Mouse (Mus musculus) MEL (cell line): ENCODE measurements around the gene Xntrpc.

ENCODE experiments used
- CTCF ChIP-seq, 3 experiments: IDR thresholded peaks in 2 of 3; conservative IDR thresholded peaks in 1 of 3; 2 replicates each; pipeline ENCODE4 v1.5.1; 2011 to 2012; ENCODE audit warnings: low read length in 3 of 3, low read depth in 2 of 3, mild to moderate bottlenecking in 2 of 3, improper control_type of control experiment in 1 of 3, inconsistent platforms in 1 of 3, mixed read lengths in 1 of 3, moderate library complexity in 1 of 3; ENCODE audit not compliant: control insufficient read depth in 1 of 3, insufficient read depth in 1 of 3, poor library complexity in 1 of 3, severe bottlenecking in 1 of 3
- POLR2AphosphoS2 ChIP-seq: IDR thresholded peaks from 2 replicates; pipeline ENCODE4 v1.6.1; 2011; ENCODE audit warnings: low read length, improper control_type of control experiment
- SIN3A ChIP-seq: IDR thresholded peaks from 2 replicates; pipeline ENCODE4 v1.6.1; 2012; ENCODE audit warnings: low read length, improper control_type of control experiment, inconsistent platforms
- TAL1 ChIP-seq: IDR thresholded peaks from 2 replicates; pipeline ENCODE4 v1.6.1; 2012; ENCODE audit warnings: mild to moderate bottlenecking, inconsistent platforms, low read length, moderate library complexity, mixed read lengths
- TCF12 ChIP-seq: IDR thresholded peaks from 2 replicates; pipeline ENCODE4 v1.6.1; 2014; ENCODE audit warnings: low read depth, mild to moderate bottlenecking, inconsistent platforms, low read length, improper control_type of control experiment, moderate library complexity
- ZC3H11A ChIP-seq: IDR thresholded peaks from 2 replicates; pipeline ENCODE4 v1.6.1; 2012; ENCODE audit warnings: low read depth, mild to moderate bottlenecking, inconsistent platforms, low read length, improper control_type of control experiment
- ZKSCAN1 ChIP-seq: IDR thresholded peaks from 2 replicates; pipeline ENCODE4 v1.6.1; 2012; ENCODE audit warnings: low read depth, mild to moderate bottlenecking, inconsistent platforms, low read length, improper control_type of control experiment, moderate library complexity

- TF ChIP-seq SIN3A (no peak), CTCF (IDR thresholded peaks at IDR 0.05 in 2 of 3, conservative IDR thresholded peaks at IDR 0.05 in 1 of 3; ENCODE audit: control insufficient read depth in 1 of 3, insufficient read depth in 1 of 3, low read depth in 2 of 3, low read length in 3 of 3, poor library complexity in 1 of 3, severe bottlenecking in 1 of 3) (no peak), POLR2AphosphoS2 (no peak), ZKSCAN1 (no peak), TCF12 (no peak), ZC3H11A (no peak), TAL1 (no peak)
Measured at GRCm38 (mm10) chr7:102080311-102080710, 14.8 kb downstream of the Xntrpc start.
